Mouse (Mus musculus): Measurements from ENCODE around the gene Gm40193.

GRCm38 (mm10) chr11:70518923-70519322 is 13.8 kb downstream of the Gm40193 start, which contains the start of gene Gltpd2:
- TF ChIP-seq CTCF (IDR thresholded peaks at IDR 0.05; ENCODE audit: low read depth) (no peak), EP300 (IDR thresholded peaks at IDR 0.05; ENCODE audit: low read depth) (no peak)

All from liver, postnatal 0 days (tissue).